Mouse (Mus musculus) CD4-positive, CD25-positive, alpha-beta regulatory T cell, adult 2 months (primary cell): ENCODE measurements around the gene Defa34.
"Not testable (repeated sequence)": the region's sequence is repeated elsewhere in the genome, so short reads cannot be mapped to it uniquely, and the experiment has no call there.

Experiments used
- DNase-seq: peaks from one replicate; pipeline ENCODE4 v3.0.0-alpha.2; 2012; ENCODE audit warnings: low read depth, low spot score

The Defa34 gene

GRCm38 (mm10) chr8:21665497-21665896, at the start of gene Defa34:
TSS of gene Defa34 (plus strand) at chr8:21665797.
- not testable (repeated sequence) for DNase-seq

- DNase-seq, result not testable (repeated sequence)
Observed at GRCm38 (mm10) chr8:21617883-21618282, 47.7 kb upstream of the Defa34 start, which contains the start of gene Defa26. TSS of gene Defa26 (plus strand) at chr8:21618183.

DNA sequence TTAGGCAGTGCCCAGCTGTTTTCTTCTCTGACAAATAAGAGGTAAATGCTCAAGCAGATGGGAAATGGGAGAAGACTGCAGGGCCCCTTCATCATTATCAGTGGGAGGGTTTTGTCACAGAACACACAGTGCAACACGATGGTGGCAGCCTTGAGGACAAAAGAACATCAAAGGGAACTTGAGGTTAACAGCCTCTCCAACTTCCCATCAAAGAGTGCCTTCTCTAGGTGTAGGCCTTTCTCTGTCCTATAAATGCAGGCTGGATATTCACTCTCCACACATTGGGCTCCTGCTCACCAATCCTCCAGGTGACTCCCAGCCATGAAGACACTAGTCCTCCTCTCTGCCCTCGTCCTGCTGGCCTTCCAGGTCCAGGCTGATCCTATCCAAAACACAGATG, 10.1 kb upstream of the Defa34 start, which contains the start of gene Defa17:
Gene Defa17, plus strand, starts transcription at position 301 of the 400 bp plus-strand sequence.
- DNase-seq, result not testable (repeated sequence)

DNA sequence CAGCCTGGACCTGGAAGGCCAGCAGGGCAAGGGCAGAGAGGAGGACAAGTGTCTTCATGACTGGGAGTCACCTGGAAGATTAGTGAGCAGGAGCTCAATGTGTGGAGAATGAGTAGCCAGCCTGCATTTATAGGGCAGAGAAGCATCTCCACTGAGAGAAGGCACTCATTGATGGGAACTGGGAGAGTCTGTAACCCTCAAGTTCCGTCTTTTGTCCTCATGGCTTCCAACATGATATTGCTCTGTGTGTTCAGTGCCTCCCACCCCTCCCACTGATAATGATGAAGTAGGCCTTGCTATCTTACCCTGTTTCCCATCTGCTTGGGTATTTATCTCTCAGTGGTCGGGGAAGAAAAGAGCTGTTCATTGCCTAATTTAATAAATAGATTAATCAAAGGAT, 37.9 kb downstream of the Defa34 start, which contains the start of gene AY761184:
Gene AY761184, minus strand, starts transcription at position 101 of the 400 bp plus-strand sequence.
- DNase-seq, result not testable (repeated sequence)
